Mouse (Mus musculus) hindbrain, embryonic 14.5 days (tissue): ENCODE data around the gene Ncmap. TPM values are rescaled to one million over a fixed set of nuclear protein-coding genes. Genes with fewer than 3 reads are reported as not detected.
A peak's percentile ranks its signal among the peaks of the same experiment; 100 is the strongest.

Experiments
- ATAC-seq: fragments of 200-750 bp; cut with Nextera tagmentation; 2 replicates; pipeline ENCODE4 v1.8.0; 2017; ENCODE audit warnings: moderate number of reproducible peaks, mild to moderate bottlenecking, moderate TSS enrichment, moderate library complexity; ENCODE audit not compliant: low FRiP score
- DNase-seq: peaks from one replicate; pipeline ENCODE4 v3.0.0-alpha.2; 2015; ENCODE audit warnings: low spot score
- H3K27ac ChIP-seq: fragments of 300-500 bp; sonication (generic); 2 replicates; pipeline ENCODE4 v1.5.1; 2014; ENCODE audit warnings: mild to moderate bottlenecking, moderate library complexity
- H3K27me3 ChIP-seq: fragments of 300-500 bp; sonication (generic); 2 replicates; pipeline ENCODE4 v1.6.1; 2014; ENCODE audit warnings: mild to moderate bottlenecking, low read length, mixed read lengths; ENCODE audit not compliant: control insufficient read depth, insufficient read depth
- H3K36me3 ChIP-seq: fragments of 300-500 bp; sonication (generic); replicated peaks from 2 replicates; pipeline ENCODE4 v1.6.1; 2014; ENCODE audit not compliant: control insufficient read depth, insufficient read depth
- H3K4me1 ChIP-seq: fragments of 300-500 bp; sonication (generic); replicated peaks from 2 replicates; pipeline ENCODE4 v1.6.1; 2014; ENCODE audit warnings: antibody characterized with exemption, low read length, mixed read lengths; ENCODE audit not compliant: control insufficient read depth, insufficient read depth
- H3K4me2 ChIP-seq: fragments of 300-500 bp; sonication (generic); replicated peaks from 2 replicates; pipeline ENCODE4 v1.6.1; 2014; ENCODE audit warnings: mild to moderate bottlenecking, moderate library complexity
- H3K4me3 ChIP-seq: fragments of 300-500 bp; sonication (generic); replicated peaks from 2 replicates; pipeline ENCODE4 v1.5.1; 2014; ENCODE audit warnings: mild to moderate bottlenecking, low read length
- H3K9ac ChIP-seq: fragments of 300-500 bp; sonication (generic); 2 replicates; pipeline ENCODE4 v1.6.1; 2014
- H3K9me3 ChIP-seq: fragments of 300-500 bp; sonication (generic); 2 replicates; pipeline ENCODE4 v1.6.1; 2016; ENCODE audit warnings: low read length; ENCODE audit not compliant: control insufficient read depth
- WGBS: fragments of 180-500 bp; shearing (Covaris S2); extraction: QIAGEN DNeasy Blood & Tissue Kit; methylation state at CpG from one replicate; pipeline ENCODE4 v1.1.7; 2014; 5-methylcytosine and 5-hydroxymethylcytosine counted together
- polyA plus RNA-seq: library from polyadenylated mRNA; unstranded; fragments of >200 nt; fragmentation: Nextera tagmentation; extraction: Ambion mirVana; gene quantifications from 2 replicates; pipeline ENCODE4 v1.2.1, GENCODE M21; 2014

Gene Ncmap
- polyA plus RNA-seq, 1 experiment from 2014 or later, result 1.0 TPM

DNA sequence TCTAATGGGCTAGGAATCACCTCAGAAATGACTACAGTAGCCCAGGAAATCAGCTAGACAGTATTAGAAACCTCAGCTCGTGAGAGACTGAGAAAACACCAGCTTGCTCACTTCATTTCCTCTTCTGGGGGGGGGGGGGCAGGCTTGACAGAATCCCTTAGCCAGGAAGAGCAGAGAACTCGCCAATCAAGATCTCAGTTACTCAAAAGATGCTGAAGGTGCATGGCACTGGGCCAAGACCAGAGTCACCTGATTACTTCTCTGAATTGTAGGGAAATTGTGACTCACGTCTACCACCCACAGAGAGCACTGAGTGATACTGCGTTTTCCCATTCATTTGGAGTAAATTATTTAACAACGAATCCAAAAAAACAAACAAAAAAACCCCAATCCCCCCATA, 8.2 kb upstream of the Ncmap start:
- Histone ChIP-seq H3K4me1 (no peaks in the 10 kb centered on the region), H3K4me3 (no peak overlapping the region), H3K9me3 (no peaks in the 10 kb centered on the region), H3K27ac (no peak overlapping the region), H3K27me3 (no peaks in the 10 kb centered on the region), H3K9ac (no peak overlapping the region), H3K4me2 (no peak overlapping the region), H3K36me3 (no peaks in the 10 kb centered on the region)
- DNase-seq (no peak), ATAC-seq (no peak)
- WGBS, result 61% methylated on average over 5 of the region's 5 CpGs

DNA sequence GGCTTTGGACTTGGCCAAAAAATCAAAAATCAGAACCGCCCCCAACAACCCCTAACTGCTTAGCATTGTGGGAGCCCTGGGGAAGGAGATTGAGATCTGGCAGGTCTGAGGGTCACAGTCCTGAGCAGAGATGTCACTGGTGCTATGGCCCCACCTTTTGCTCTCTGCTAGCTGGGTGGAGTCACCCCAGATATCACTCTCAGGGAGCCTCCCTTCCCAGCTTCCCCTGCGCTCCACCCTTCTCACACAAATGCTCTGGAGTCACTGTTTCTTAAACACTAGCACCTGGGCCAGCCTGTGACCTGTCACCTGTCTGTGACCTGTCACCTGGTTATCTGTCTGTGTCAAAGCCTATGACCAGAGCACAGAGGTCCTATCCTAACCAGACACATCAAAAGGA, 6.9 kb upstream of the Ncmap start:
- DNase-seq (no peak), ATAC-seq (no peak)
- H3K27ac ChIP-seq, result no peak overlapping the region
- H3K4me2 ChIP-seq, result no peak overlapping the region
- H3K4me1 ChIP-seq, result no peaks in the 10 kb centered on the region
- 92% methylated on average over 2 of the region's 2 CpGs for WGBS
- H3K9ac ChIP-seq, result no peak overlapping the region
- no peaks in the 10 kb centered on the region for H3K9me3 ChIP-seq
- H3K27me3 ChIP-seq, result no peaks in the 10 kb centered on the region
- no peak overlapping the region for H3K4me3 ChIP-seq
- no peaks in the 10 kb centered on the region for H3K36me3 ChIP-seq

GRCm38 (mm10) chr4:135404048-135404447, 6.0 kb upstream of the Ncmap start:
- Histone ChIP-seq H3K4me2 (no peak overlapping the region), H3K36me3 (no peaks in the 10 kb centered on the region), H3K4me1 (no peaks in the 10 kb centered on the region), H3K4me3 (no peak overlapping the region), H3K9ac (no peak overlapping the region), H3K9me3 (no peaks in the 10 kb centered on the region), H3K27ac (no peak overlapping the region), H3K27me3 (peaks cover 7% of the 10 kb centered on the region)
- ATAC-seq, result no peak
- no peak for DNase-seq
- 71% methylated on average over 10 of the region's 10 CpGs for WGBS

- ATAC-seq (no peak), DNase-seq (peak; percentile 25)
- Histone ChIP-seq H3K9ac (no peak overlapping the region), H3K27me3 (peaks cover 29% of the 10 kb centered on the region), H3K27ac (no peak overlapping the region), H3K4me2 (no peak overlapping the region), H3K36me3 (no peaks in the 10 kb centered on the region), H3K9me3 (no peaks in the 10 kb centered on the region), H3K4me1 (peaks cover 9% of the 10 kb centered on the region; the same call in 1 of the 2 replicates), H3K4me3 (no peak overlapping the region)
- 36% methylated on average over 7 of the region's 7 CpGs for WGBS
Measured at GRCm38 (mm10) chr4:135401881-135402280, 3.9 kb upstream of the Ncmap start.

DNA sequence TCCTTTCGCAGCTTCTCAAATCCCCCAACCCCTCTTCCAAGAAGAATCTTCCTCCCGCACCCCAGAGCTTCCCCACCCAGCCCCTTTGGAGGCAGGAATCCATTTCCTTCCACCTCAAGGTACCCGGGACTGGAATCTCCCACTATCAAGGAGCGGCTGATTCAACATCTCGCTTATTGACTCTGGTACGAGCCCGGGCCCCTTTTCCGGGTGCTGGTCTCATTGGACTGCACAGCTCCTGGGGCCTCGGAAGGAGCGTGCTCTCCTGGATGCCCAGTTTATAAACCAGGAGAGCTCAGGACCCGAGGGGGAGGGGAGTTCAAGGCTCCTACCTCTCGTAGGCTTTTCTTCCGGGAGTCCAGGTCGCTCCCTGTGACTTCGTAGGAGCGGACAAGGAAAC, 476 bp downstream of the Ncmap start:
- DNase-seq (no peak), ATAC-seq (no peak)
- Histone ChIP-seq H3K4me2 (peak overlapping the region; percentile 53), H3K4me1 (peaks cover 9% of the 10 kb centered on the region; the same call in 1 of the 2 replicates), H3K9ac (peak overlapping the region; percentile 42; the same call in 1 of the 2 replicates), H3K36me3 (no peaks in the 10 kb centered on the region), H3K4me3 (peak overlapping the region; percentile 27), H3K27me3 (peaks cover 39% of the 10 kb centered on the region), H3K9me3 (no peaks in the 10 kb centered on the region), H3K27ac (no peak overlapping the region)
- 3% methylated on average over 16 of the region's 16 CpGs for WGBS

DNA sequence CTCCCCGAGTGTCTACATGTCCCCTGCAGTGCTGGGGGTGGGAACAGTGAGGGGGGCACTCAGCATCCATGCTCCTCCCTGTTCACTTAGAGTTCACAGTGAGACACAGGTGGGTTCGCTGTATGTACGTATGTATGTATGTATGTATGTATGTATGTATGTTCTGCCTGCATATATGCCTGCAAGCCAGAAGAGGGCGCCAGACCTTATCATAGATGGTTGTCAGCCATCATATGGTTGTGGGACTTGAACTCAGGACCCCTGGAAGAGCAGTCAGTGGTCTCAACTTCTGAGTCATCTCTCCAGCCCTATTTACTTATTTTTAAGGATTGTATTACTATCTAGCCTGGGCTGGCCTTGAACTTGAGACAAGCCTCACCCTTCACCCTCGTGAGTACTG, 1.7 kb downstream of the Ncmap start:
- no peak overlapping the region for H3K4me3 ChIP-seq
- H3K4me2 ChIP-seq, result no peak overlapping the region
- H3K9me3 ChIP-seq, result no peaks in the 10 kb centered on the region
- WGBS, result 83% methylated on average over 5 of the region's 5 CpGs
- no peak overlapping the region for H3K27ac ChIP-seq
- H3K9ac ChIP-seq, result no peak overlapping the region
- no peaks in the 10 kb centered on the region for H3K36me3 ChIP-seq
- ATAC-seq, result no peak
- DNase-seq, result no peak
- peaks cover 9% of the 10 kb centered on the region; the same call in 1 of the 2 replicates for H3K4me1 ChIP-seq
- peaks cover 39% of the 10 kb centered on the region for H3K27me3 ChIP-seq

GRCm38 (mm10) chr4:135395375-135395774, 2.7 kb downstream of the Ncmap start:
- 95% methylated on average over 4 of the region's 4 CpGs for WGBS
- peaks cover 39% of the 10 kb centered on the region for H3K27me3 ChIP-seq
- no peak overlapping the region for H3K9ac ChIP-seq
- H3K4me1 ChIP-seq, result peaks cover 9% of the 10 kb centered on the region; the same call in 1 of the 2 replicates
- H3K4me2 ChIP-seq, result no peak overlapping the region
- no peak for ATAC-seq
- no peak overlapping the region for H3K27ac ChIP-seq
- H3K4me3 ChIP-seq, result no peak overlapping the region
- no peaks in the 10 kb centered on the region for H3K36me3 ChIP-seq
- no peak for DNase-seq
- H3K9me3 ChIP-seq, result no peaks in the 10 kb centered on the region

GRCm38 (mm10) chr4:135394666-135395065, 3.4 kb downstream of the Ncmap start:
- WGBS, result 83% methylated on average over 7 of the region's 7 CpGs
- no peak for DNase-seq
- peaks cover 9% of the 10 kb centered on the region; the same call in 1 of the 2 replicates for H3K4me1 ChIP-seq

DNA sequence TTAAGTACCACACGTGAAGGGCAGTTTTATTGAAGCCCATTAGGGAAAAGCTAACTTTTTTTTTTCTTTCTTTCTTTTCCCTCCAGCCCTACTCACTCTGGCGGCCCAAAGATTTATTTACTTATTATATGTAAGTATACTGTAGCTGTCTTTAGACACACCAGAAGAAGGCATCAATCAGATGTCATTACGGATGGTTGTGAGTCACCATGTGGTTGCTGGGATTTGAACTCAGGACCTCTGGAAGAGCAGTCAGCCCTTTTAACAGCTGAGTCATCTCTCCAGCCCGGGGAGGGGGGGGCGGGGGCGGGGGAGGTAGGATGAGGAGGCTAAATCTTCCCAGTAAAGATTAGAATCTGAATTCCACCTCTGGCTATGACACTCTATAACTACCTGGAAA, 4.6 kb downstream of the Ncmap start:
- ATAC-seq, result no peak

More at GRCm38 (mm10) chr4:135394666-135395065, 3.4 kb downstream of the Ncmap start:
- H3K9me3 ChIP-seq, result no peaks in the 10 kb centered on the region
- H3K27ac ChIP-seq, result no peak overlapping the region
- H3K36me3 ChIP-seq, result no peaks in the 10 kb centered on the region
- H3K27me3 ChIP-seq, result peaks cover 38% of the 10 kb centered on the region
- no peak for ATAC-seq
- H3K9ac ChIP-seq, result no peak overlapping the region
- no peak overlapping the region for H3K4me3 ChIP-seq
- H3K4me2 ChIP-seq, result no peak overlapping the region

DNA sequence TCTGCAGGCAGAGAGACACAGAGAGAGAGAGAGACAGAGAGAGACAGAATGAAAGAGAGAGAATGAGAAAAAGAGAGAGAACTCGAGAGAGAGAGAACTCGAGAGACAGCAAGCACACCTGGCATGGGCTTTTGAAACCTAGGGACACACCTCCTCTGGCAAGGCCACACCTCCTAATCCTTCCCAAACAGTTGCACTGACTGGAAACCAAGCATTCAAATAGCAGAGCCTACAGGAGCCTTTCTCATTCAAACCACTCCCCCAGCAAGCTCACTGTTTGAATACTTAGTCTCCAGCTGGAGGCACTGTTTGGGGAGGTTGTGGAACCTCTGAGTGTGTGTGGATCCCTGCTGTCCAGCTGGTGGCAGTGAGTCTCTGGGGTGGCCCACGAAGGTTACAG, 5.2 kb downstream of the Ncmap start:
- Histone ChIP-seq H3K27ac (no peak overlapping the region), H3K9ac (no peak overlapping the region), H3K27me3 (peaks cover 20% of the 10 kb centered on the region), H3K9me3 (no peaks in the 10 kb centered on the region), H3K36me3 (no peaks in the 10 kb centered on the region), H3K4me1 (0 out of 2 replicates have a peak, but pooled peaks cover 2% of the 10 kb centered on the region), H3K4me3 (no peak overlapping the region), H3K4me2 (no peak overlapping the region)
- no peak for ATAC-seq
- 89% methylated on average over 3 of the region's 3 CpGs for WGBS
- no peak for DNase-seq

More for the DNA sequence above, 4.6 kb downstream of the Ncmap start:
- Histone ChIP-seq H3K9me3 (no peaks in the 10 kb centered on the region), H3K4me2 (no peak overlapping the region), H3K36me3 (no peaks in the 10 kb centered on the region), H3K9ac (no peak overlapping the region), H3K4me3 (no peak overlapping the region), H3K27ac (no peak overlapping the region), H3K27me3 (peaks cover 25% of the 10 kb centered on the region), H3K4me1 (peaks cover 8% of the 10 kb centered on the region; the same call in 1 of the 2 replicates)
- DNase-seq, result no peak
- 84% methylated on average over 6 of the region's 6 CpGs for WGBS
